Mouse (Mus musculus): ENCODE data around the gene Gm9117.
"Not testable (repeated sequence)": the region's sequence is repeated elsewhere in the genome, so short reads cannot be mapped to it uniquely, and the experiment has no call there.

Gm9117 gene

GRCm38 (mm10) chr3:93943443-93943842 is at the start of gene Gm9117:
Gene Gm9117, minus strand, starts transcription at chr3:93943543.
- in situ Hi-C loops (cut with MboI; ENCODE audit: low sequenced_read_pairs), result not testable (repeated sequence)

DNA sequence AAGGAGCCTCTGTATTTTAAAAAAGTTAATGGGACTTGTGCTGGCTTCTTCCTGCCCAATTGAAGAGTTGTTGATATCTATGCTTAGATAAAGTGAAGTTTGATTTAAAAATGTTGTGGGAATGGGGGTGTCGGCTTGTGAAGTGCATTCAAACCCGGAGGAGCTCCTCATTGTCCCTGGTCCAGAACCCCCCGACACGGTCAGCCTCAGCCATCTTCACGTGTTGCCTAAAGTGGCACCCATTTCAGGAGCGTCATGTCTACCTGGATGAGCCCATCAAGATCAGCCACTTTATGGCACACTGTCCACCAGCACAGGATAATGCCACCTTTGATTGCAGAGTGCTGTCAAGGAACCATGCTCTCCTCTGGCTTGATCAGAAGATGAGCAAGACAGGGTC is 25.6 kb upstream of the Gm9117 start:
- in situ Hi-C loops (cut with MboI; ENCODE audit: low sequenced_read_pairs), result not testable (repeated sequence)

GRCm38 (mm10) chr3:93961214-93961613 is 17.9 kb upstream of the Gm9117 start, which contains the start of gene Tdpoz5:
Gene Tdpoz5, minus strand, starts transcription at chr3:93961314.
- in situ Hi-C loops (cut with MboI; ENCODE audit: low sequenced_read_pairs), result not testable (repeated sequence)

DNA sequence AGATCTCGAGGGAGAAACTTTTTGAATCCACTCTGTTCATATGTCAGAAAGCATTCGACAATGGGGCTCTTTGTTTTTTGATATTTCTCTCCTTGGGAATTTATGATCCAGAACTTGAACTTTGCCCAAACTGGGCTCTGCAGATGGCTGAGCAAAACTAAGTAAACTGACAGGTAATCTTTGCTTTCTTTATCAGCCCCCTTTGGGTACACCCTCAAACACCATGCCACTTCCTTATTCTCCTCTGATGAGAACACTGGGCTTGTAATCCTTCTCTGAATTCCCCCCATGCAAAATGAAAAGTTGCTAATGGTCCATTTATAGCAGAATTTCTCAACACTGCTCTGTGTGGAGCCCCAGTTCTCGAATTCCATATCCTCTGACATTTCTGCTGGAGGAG is 5.0 kb downstream of the Gm9117 start:
- in situ Hi-C loops (cut with MboI; ENCODE audit: low sequenced_read_pairs), result not testable (repeated sequence)
